Mouse (Mus musculus): ENCODE measurements around the gene Sik1.

DNA sequence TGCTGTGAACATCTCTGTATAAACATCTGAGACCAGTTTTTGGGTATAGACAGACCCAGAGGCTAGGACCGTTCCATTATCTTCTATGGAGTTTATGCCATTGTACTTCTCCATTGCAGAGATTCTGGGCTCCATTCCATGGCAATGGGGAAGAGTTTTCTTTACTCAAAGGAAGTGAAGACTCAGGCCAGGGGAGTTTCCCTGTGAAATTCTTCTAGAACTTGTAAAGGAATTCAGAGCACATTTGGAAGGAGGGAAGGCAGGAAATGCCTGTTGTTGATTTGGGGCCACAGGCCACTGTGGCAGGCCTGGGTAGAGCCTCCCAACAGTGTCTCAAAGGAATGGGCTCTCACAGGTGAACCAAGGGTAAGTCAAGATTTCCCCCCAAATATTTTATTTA, 11.7 kb downstream of the Sik1 start:
- TF ChIP-seq CTCF (IDR thresholded peaks at IDR 0.05; ENCODE audit: borderline replicate concordance, extremely low read depth, insufficient read depth, insufficient read length) (no peak), POLR2A (IDR thresholded peaks at IDR 0.05; ENCODE audit: borderline replicate concordance, extremely low read depth, insufficient read depth, insufficient read length, poor library complexity, severe bottlenecking) (no peak)
